Comparison of ENCODE assay signal across 24 mouse cellular contexts in the genomic region with DNA sequence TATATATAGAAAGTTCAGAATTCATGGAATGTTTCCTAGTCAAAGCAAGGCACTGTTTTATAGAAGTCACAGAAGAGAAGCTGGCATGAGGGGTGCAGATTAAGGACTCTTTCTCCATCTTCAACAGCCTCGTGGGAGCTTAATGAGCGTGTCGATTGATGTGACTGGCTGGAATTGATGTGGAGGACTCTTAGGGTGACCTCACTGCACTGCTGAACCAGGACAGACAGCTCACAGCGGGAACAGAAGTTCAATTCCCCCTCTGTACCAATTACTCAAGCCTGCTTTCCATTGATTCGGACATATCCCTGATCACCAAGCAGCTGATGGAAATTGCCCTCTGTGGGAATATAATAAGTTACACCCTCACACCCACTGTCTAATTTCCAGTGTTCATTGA.
DNase-seq lines count a peak whose midpoint lies in the region; ATAC-seq and TF ChIP-seq lines count a peak whose summit lies in the region.
"Had no signal": no experiment of that assay in that cellular context is flagged by ENCODE, and none has a peak within 500 bp of the region (broad histone marks: within the 10 kb centered on the region; RNA-seq: fewer than 3 reads in every experiment).

No protein-coding gene starts in this region.

- no peak overlapping the region for H3K27ac ChIP-seq in hindbrain, embryonic 11.5 days (ENCODE audit: low read depth, low read length)
- no peak overlapping the region for H3K27ac ChIP-seq in hindbrain, embryonic 13.5 days
- no peak overlapping the region for H3K27ac ChIP-seq in neural tube, embryonic 11.5 days (ENCODE audit: low read depth, low read length)
- H3K27ac ChIP-seq: forebrain, embryonic 10.5 days; heart, embryonic 13.5 days; limb, embryonic 12.5 days; stomach, embryonic 15.5 days had no signal

- H3K36me3 ChIP-seq in hindbrain, embryonic 11.5 days (ENCODE audit: control insufficient read depth, insufficient read depth, low read length) = no peaks in the 10 kb centered on the region
- H3K36me3 ChIP-seq in hindbrain, embryonic 13.5 days = no peaks in the 10 kb centered on the region
- H3K36me3 ChIP-seq in neural tube, embryonic 11.5 days (ENCODE audit: control insufficient read depth, insufficient read depth, low read length) = no peaks in the 10 kb centered on the region
- H3K36me3 ChIP-seq: forebrain, embryonic 10.5 days; heart, embryonic 13.5 days; limb, embryonic 12.5 days; stomach, embryonic 15.5 days had no signal

- intact Hi-C loops in left cerebral cortex, postnatal 25 days (cut with DNase I) = no loop called here

- no peaks in the 10 kb centered on the region for H3K9me3 ChIP-seq in hindbrain, embryonic 11.5 days (ENCODE audit: control insufficient read depth, low read length)
- no peaks in the 10 kb centered on the region for H3K9me3 ChIP-seq in hindbrain, embryonic 13.5 days
- no peaks in the 10 kb centered on the region for H3K9me3 ChIP-seq in neural tube, embryonic 11.5 days (ENCODE audit: control insufficient read depth, low read length)
- H3K9me3 ChIP-seq: forebrain, embryonic 10.5 days; heart, embryonic 13.5 days; limb, embryonic 12.5 days; stomach, embryonic 15.5 days had no signal

- H3K9ac ChIP-seq in hindbrain, embryonic 11.5 days (ENCODE audit: low read depth, low read length) = no peak overlapping the region
- no peak overlapping the region for H3K9ac ChIP-seq in hindbrain, embryonic 13.5 days
- no peak overlapping the region for H3K9ac ChIP-seq in neural tube, embryonic 11.5 days (ENCODE audit: low read length)
- H3K9ac ChIP-seq: heart, embryonic 13.5 days; limb, embryonic 12.5 days; liver, postnatal 0 days; stomach, embryonic 15.5 days had no signal

- DNase-seq in hindbrain, embryonic 11.5 days (ENCODE audit: low spot score) = peak; percentile 39
- DNase-seq in brain, embryonic 14.5 days (ENCODE audit: low read depth) = peak; percentile 53
- peak; percentile 41 for DNase-seq in embryo, embryonic 11 days
- peak; percentile 55 for DNase-seq in neural tube, embryonic 11.5 days (ENCODE audit: low spot score)
- no peak for DNase-seq in ovary, adult 18-20 months (ENCODE audit: low spot score)
- no peak for DNase-seq in lung, adult 18-20 months
- DNase-seq in left cerebral cortex, postnatal 25 days (ENCODE audit: low spot score in 2 of 2) = no peak
- DNase-seq: cerebellum, adult 11-12 months; gastrocnemius, postnatal 25 days; heart, adult 18-20 months; heart, postnatal 14 days; kidney, postnatal 36 days; layer of hippocampus, postnatal 36 days; liver, postnatal 0 days; lung, postnatal 10 days; thymus, postnatal 25 days had no signal

- no peaks in the 10 kb centered on the region for H3K4me1 ChIP-seq in hindbrain, embryonic 11.5 days (replicated peaks; ENCODE audit: control insufficient read depth, insufficient read depth, low read length)
- peaks cover 2% of the 10 kb centered on the region; the same call in 1 of the 2 replicates for H3K4me1 ChIP-seq in hindbrain, embryonic 13.5 days (replicated peaks)
- 0 out of 2 replicates have a peak, but pooled peaks cover 2% of the 10 kb centered on the region for H3K4me1 ChIP-seq in neural tube, embryonic 11.5 days (ENCODE audit: control insufficient read depth, insufficient read depth, low read length)
- H3K4me1 ChIP-seq: heart, embryonic 13.5 days; limb, embryonic 12.5 days; stomach, embryonic 15.5 days had no signal

- TF ChIP-seq CTCF in brain, embryonic 14.5 days (IDR thresholded peaks at IDR 0.05; ENCODE audit: borderline replicate concordance, extremely low read depth, insufficient read depth, insufficient read length) = no peak

- no peak overlapping the region for H3K4me2 ChIP-seq in hindbrain, embryonic 11.5 days (replicated peaks; ENCODE audit: low read depth, low read length)
- no peak overlapping the region for H3K4me2 ChIP-seq in hindbrain, embryonic 13.5 days
- H3K4me2 ChIP-seq in neural tube, embryonic 11.5 days (ENCODE audit: low read depth) = no peak overlapping the region
- H3K4me2 ChIP-seq: heart, embryonic 13.5 days; limb, embryonic 12.5 days; liver, embryonic 11.5 days; stomach, embryonic 15.5 days had no signal

- 24% methylated on average over 5 of the region's 5 CpGs for WGBS in hindbrain, embryonic 11.5 days
- 15% methylated on average over 5 of the region's 5 CpGs for WGBS in hindbrain, embryonic 13.5 days
- WGBS in neural tube, embryonic 11.5 days = 36% methylated on average over 5 of the region's 5 CpGs

- TF ChIP-seq POLR2A in brain, embryonic 14.5 days (IDR thresholded peaks at IDR 0.05; ENCODE audit: borderline replicate concordance, extremely low read depth, insufficient read depth, insufficient read length, poor library complexity, severe bottlenecking) = no peak

- peak; percentile 78 for ATAC-seq in hindbrain, embryonic 11.5 days (ENCODE audit: low FRiP score)
- ATAC-seq in hindbrain, embryonic 13.5 days (ENCODE audit: low FRiP score) = no peak
- ATAC-seq in neural tube, embryonic 11.5 days (ENCODE audit: insufficient read depth, low FRiP score, low TSS enrichment) = peak; percentile 72
- ATAC-seq: intestine, postnatal 0 days; liver, postnatal 0 days; Patski had no signal

- H3K27me3 ChIP-seq in hindbrain, embryonic 11.5 days (ENCODE audit: control insufficient read depth, insufficient read depth, low read length) = no peaks in the 10 kb centered on the region; the same call in 1 of the 2 replicates
- H3K27me3 ChIP-seq in hindbrain, embryonic 13.5 days = no peaks in the 10 kb centered on the region
- H3K27me3 ChIP-seq in neural tube, embryonic 11.5 days (ENCODE audit: control insufficient read depth, insufficient read depth, low read length) = no peaks in the 10 kb centered on the region
- H3K27me3 ChIP-seq: heart, embryonic 13.5 days; limb, embryonic 12.5 days; Patski; stomach, embryonic 15.5 days had no signal

- H3K4me3 ChIP-seq in hindbrain, embryonic 11.5 days (ENCODE audit: low read depth, low read length) = no peak overlapping the region
- no peak overlapping the region for H3K4me3 ChIP-seq in hindbrain, embryonic 13.5 days
- H3K4me3 ChIP-seq in neural tube, embryonic 11.5 days (ENCODE audit: low read depth, low read length) = no peak overlapping the region
- H3K4me3 ChIP-seq: forebrain, embryonic 10.5 days; heart, embryonic 13.5 days; limb, embryonic 12.5 days; stomach, embryonic 15.5 days had no signal

Comparison
In these comparisons a context has a peak if more than half of its experiments do, and no peak if none do; other contexts are left out.
1. DNase-seq: peak in hindbrain, embryonic 11.5 days (single experiment), brain, embryonic 14.5 days (single experiment), embryo, embryonic 11 days (single experiment) and neural tube, embryonic 11.5 days (single experiment); none in ovary, adult 18-20 months (single experiment), lung, adult 18-20 months (0 of 2) and left cerebral cortex, postnatal 25 days (0 of 2).